Mouse (Mus musculus) midbrain, embryonic 16.5 days (tissue): ENCODE measurements at regions not wholly inside any gene's neighbourhood (a gene's known extent, or its start where the extent isn't known, plus 50 kb on each side); places are given as distances from the start of the nearest gene placed in this dataset.

Experiments
- ATAC-seq: fragments of 200-750 bp; cut with Nextera tagmentation; 2 replicates; pipeline ENCODE4 v1.8.0; 2017; ENCODE audit warnings: moderate TSS enrichment
- H3K27ac ChIP-seq: fragments of 300-500 bp; sonication (generic); 2 replicates; pipeline ENCODE4 v1.5.1; 2014; ENCODE audit warnings: mild to moderate bottlenecking, low read length, mixed read lengths
- H3K27me3 ChIP-seq: fragments of 300-500 bp; sonication (generic); 2 replicates; pipeline ENCODE4 v1.6.1; 2014; ENCODE audit warnings: low read depth, low read length, mixed read lengths; ENCODE audit not compliant: control insufficient read depth, insufficient read depth
- H3K36me3 ChIP-seq: fragments of 300-500 bp; sonication (generic); 2 replicates; pipeline ENCODE4 v1.6.1; 2014; ENCODE audit warnings: mild to moderate bottlenecking, low read length, moderate library complexity, mixed read lengths; ENCODE audit not compliant: control insufficient read depth, insufficient read depth
- H3K4me1 ChIP-seq: fragments of 300-500 bp; sonication (generic); 2 replicates; pipeline ENCODE4 v1.6.1; 2014; ENCODE audit warnings: mild to moderate bottlenecking, low read length, mixed read lengths; ENCODE audit not compliant: control insufficient read depth, insufficient read depth
- H3K4me2 ChIP-seq: fragments of 300-500 bp; sonication (generic); 2 replicates; pipeline ENCODE4 v1.6.1; 2014; ENCODE audit warnings: mild to moderate bottlenecking, low read length, mixed read lengths
- H3K4me3 ChIP-seq: fragments of 300-500 bp; sonication (generic); 2 replicates; pipeline ENCODE4 v1.5.1; 2014; ENCODE audit warnings: low read depth, mild to moderate bottlenecking, low read length, moderate library complexity, mixed read lengths
- H3K9ac ChIP-seq: fragments of 300-500 bp; sonication (generic); 2 replicates; pipeline ENCODE4 v1.6.1; 2014; ENCODE audit warnings: low read depth, low read length, mixed read lengths
- H3K9me3 ChIP-seq: fragments of 300-500 bp; sonication (generic); replicated peaks from 2 replicates; pipeline ENCODE4 v1.6.1; 2014; ENCODE audit warnings: mild to moderate bottlenecking, low read length, mixed read lengths; ENCODE audit not compliant: control insufficient read depth, poor library complexity, severe bottlenecking
- WGBS: fragments of 180-500 bp; shearing (Covaris S2); extraction: QIAGEN DNeasy Blood & Tissue Kit; methylation state at CpG from one replicate; pipeline ENCODE4 v1.1.7; 2014; 5-methylcytosine and 5-hydroxymethylcytosine counted together

DNA sequence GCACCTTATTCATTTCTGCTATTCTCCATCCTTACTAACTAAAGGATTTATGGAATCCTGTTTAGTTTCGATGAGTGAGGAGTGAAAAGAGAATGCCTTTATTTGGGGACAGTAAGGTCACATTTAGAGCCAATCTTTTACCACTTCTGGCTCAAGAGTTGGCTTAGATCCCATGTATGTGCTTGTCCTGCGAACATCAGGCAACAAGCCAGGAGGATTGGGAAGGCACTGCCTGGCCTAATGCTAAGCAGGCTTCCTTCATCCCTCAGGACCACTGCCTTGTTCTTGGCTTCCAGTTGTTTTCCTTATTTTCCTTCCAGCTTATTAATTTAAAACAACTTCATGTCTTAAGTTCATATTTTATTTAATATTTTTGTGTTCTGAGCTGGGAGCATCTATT lies 442.9 kb downstream of the Vgll3 start:
- Histone ChIP-seq H3K4me3 (no peak overlapping the region), H3K9me3 (no peaks in the 10 kb centered on the region), H3K36me3 (no peaks in the 10 kb centered on the region), H3K4me1 (no peaks in the 10 kb centered on the region; the same call in 1 of the 2 replicates), H3K27me3 (no peaks in the 10 kb centered on the region), H3K9ac (no peak overlapping the region), H3K4me2 (no peak overlapping the region), H3K27ac (no peak overlapping the region)
- 66% methylated on average over 2 of the region's 2 CpGs for WGBS
- peak; percentile 73; the same call in 1 of the 2 replicates for ATAC-seq

DNA sequence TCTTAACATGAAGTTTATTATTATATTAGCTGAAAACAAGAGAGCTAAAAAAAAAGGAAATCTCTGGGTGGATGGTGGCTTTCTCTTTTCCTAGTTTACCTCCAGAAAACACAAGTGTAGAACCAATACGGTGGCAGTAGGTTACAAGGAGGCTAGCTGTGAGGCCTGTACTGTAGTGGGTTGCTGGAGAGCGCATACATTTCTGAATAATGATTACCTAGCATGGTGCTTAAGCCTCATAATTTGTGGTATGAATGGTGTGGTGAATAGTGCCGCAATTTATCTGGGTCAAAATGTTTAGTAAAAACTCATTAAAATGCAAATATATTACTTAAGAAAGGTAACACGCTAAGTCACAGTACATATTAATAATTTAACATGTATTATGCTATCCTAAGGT lies 453.9 kb downstream of the Vgll3 start:
- Histone ChIP-seq H3K27me3 (no peaks in the 10 kb centered on the region), H3K4me2 (no peak overlapping the region), H3K4me1 (no peaks in the 10 kb centered on the region), H3K9me3 (no peaks in the 10 kb centered on the region), H3K4me3 (no peak overlapping the region), H3K9ac (no peak overlapping the region), H3K36me3 (no peaks in the 10 kb centered on the region), H3K27ac (no peak overlapping the region)
- 58% methylated on average over 4 of the region's 4 CpGs for WGBS
- ATAC-seq = 0 out of 2 replicates have a peak, but pooled peaks have one; percentile 51

DNA sequence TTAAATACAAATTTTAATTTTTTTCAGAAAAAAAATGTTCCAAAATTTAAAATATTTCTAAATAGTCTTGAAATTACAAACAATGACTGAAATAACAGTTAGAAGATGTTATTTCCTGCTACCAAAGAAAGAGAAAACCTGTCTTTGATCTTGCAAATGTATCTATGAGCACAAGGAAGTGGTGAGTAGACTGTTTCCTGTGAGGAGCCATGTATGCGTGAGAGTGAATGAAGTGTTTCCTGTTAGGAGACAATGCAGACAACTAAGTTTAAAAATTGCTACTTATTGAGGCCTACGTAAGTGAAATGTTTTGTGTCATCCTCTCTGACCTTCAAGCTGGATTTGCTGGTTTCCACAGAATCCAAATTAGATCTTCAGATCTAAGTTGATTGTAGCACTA lies 461.6 kb downstream of the Vgll3 start:
- ATAC-seq = no peak
- Histone ChIP-seq H3K36me3 (no peaks in the 10 kb centered on the region), H3K4me1 (no peaks in the 10 kb centered on the region), H3K9ac (no peak overlapping the region), H3K27me3 (no peaks in the 10 kb centered on the region), H3K9me3 (no peaks in the 10 kb centered on the region), H3K4me3 (no peak overlapping the region), H3K27ac (no peak overlapping the region), H3K4me2 (no peak overlapping the region)
- WGBS = 93% methylated on average over 2 of the region's 2 CpGs
